Mouse (Mus musculus) CH12.LX (cell line): ENCODE results near the gene Rnf5.

Source experiments
- CTCF ChIP-seq, 2 experiments: IDR thresholded peaks in 1 of 2; conservative IDR thresholded peaks in 1 of 2; 2 replicates each; pipeline ENCODE4 v1.5.1; 2011 to 2012; ENCODE audit warnings: low read depth in 2 of 2, low read length in 2 of 2, improper control_type of control experiment in 1 of 2, inconsistent platforms in 1 of 2, mild to moderate bottlenecking in 1 of 2, moderate library complexity in 1 of 2
- EP300 ChIP-seq: IDR thresholded peaks from 2 replicates; pipeline ENCODE4 v1.6.1; 2011; ENCODE audit warnings: low read length, improper control_type of control experiment
- JUN ChIP-seq: IDR thresholded peaks from 2 replicates; pipeline ENCODE4 v1.6.1; 2011; ENCODE audit warnings: low read depth, mild to moderate bottlenecking, low read length, improper control_type of control experiment, moderate library complexity; ENCODE audit not compliant: insufficient read depth
- KAT2A ChIP-seq: IDR thresholded peaks from 2 replicates; pipeline ENCODE4 v1.6.1; 2012; ENCODE audit warnings: low read length, improper control_type of control experiment, inconsistent platforms; ENCODE audit not compliant: insufficient replicate concordance
- MAX ChIP-seq: IDR thresholded peaks from 2 replicates; pipeline ENCODE4 v1.6.1; 2011; ENCODE audit warnings: low read length, improper control_type of control experiment
- MEF2A ChIP-seq: IDR thresholded peaks from 2 replicates; pipeline ENCODE4 v1.6.1; 2014; ENCODE audit warnings: low read depth, mild to moderate bottlenecking, inconsistent platforms, low read length, improper control_type of control experiment, borderline replicate concordance
- PAX5 ChIP-seq: IDR thresholded peaks from 2 replicates; pipeline ENCODE4 v1.6.1; 2012; ENCODE audit warnings: low read length, inconsistent platforms, mixed read lengths
- POLR2A ChIP-seq: IDR thresholded peaks from 2 replicates; pipeline ENCODE4 v1.6.1; 2011; ENCODE audit warnings: low read depth, mild to moderate bottlenecking, improper control_type of control experiment, low read length
- SIN3A ChIP-seq: IDR thresholded peaks from 2 replicates; pipeline ENCODE4 v1.6.1; 2012; ENCODE audit warnings: low read length, improper control_type of control experiment, inconsistent platforms
- TCF12 ChIP-seq: IDR thresholded peaks from 2 replicates; pipeline ENCODE4 v1.6.1; 2014; ENCODE audit warnings: low read depth, mild to moderate bottlenecking, inconsistent platforms, low read length, improper control_type of control experiment
- ZMIZ1 ChIP-seq: IDR thresholded peaks from 2 replicates; pipeline ENCODE4 v1.6.1; 2012; ENCODE audit warnings: low read depth, mild to moderate bottlenecking, inconsistent platforms, low read length, improper control_type of control experiment

- TF ChIP-seq ZMIZ1: no peak
- no peak for TF ChIP-seq MAX
- TF ChIP-seq CTCF (conservative IDR thresholded peaks at IDR 0.05 in 1 of 2, IDR thresholded peaks at IDR 0.05 in 1 of 2; ENCODE audit: low read depth in 2 of 2, low read length in 2 of 2): no peak
- no peak for TF ChIP-seq EP300
- no peak for TF ChIP-seq KAT2A
- TF ChIP-seq JUN: no peak
- no peak for TF ChIP-seq POLR2A
- TF ChIP-seq MEF2A: no peak
- no peak for TF ChIP-seq SIN3A
- no peak for TF ChIP-seq TCF12
- TF ChIP-seq PAX5: no peak
Observed at GRCm38 (mm10) chr17:34629796-34630603, 26.5 kb upstream of the Rnf5 start.
